Mouse (Mus musculus): ENCODE results near the gene Rps10. TPM values are rescaled to one million over a fixed set of nuclear protein-coding genes. Genes with fewer than 3 reads are reported as not detected.
"Not testable (repeated sequence)": the region's sequence is repeated elsewhere in the genome, so short reads cannot be mapped to it uniquely, and the experiment has no call there.

Rps10 gene
- polyA plus RNA-seq, 1 experiment from 2014 or later, result 594 TPM

GRCm38 (mm10) chr17:27642491-27643062, 6.1 kb upstream of the Rps10 start:
- no peaks in the 10 kb centered on the region for H3K9me3 ChIP-seq
- no peaks in the 10 kb centered on the region for H3K36me3 ChIP-seq
- peaks cover 19% of the 10 kb centered on the region for H3K4me1 ChIP-seq (replicated peaks)
- 1% methylated on average over 12 of the region's 12 CpGs for WGBS
- H3K4me3 ChIP-seq, result peak overlapping the region; percentile 7; the same call in 1 of the 2 replicates
- peak overlapping the region; percentile 55 for H3K9ac ChIP-seq
- H3K27me3 ChIP-seq, result no peaks in the 10 kb centered on the region
- ATAC-seq (ENCODE audit: low read depth), result peak; percentile 91
- peak overlapping the region; percentile 41 for H3K4me2 ChIP-seq
- H3K27ac ChIP-seq (replicated peaks), result peak overlapping the region; percentile 91

GRCm38 (mm10) chr17:27639851-27640250, 3.4 kb upstream of the Rps10 start:
- not testable (repeated sequence) for H3K9me3 ChIP-seq; H3K27ac ChIP-seq (replicated peaks); H3K4me3 ChIP-seq; H3K4me2 ChIP-seq; ATAC-seq (ENCODE audit: low read depth); H3K9ac ChIP-seq; H3K36me3 ChIP-seq; H3K27me3 ChIP-seq
- H3K4me1 ChIP-seq (replicated peaks), result peaks cover 37% of the 10 kb centered on the region
- 93% methylated on average over 6 of the region's 6 CpGs for WGBS

- no peaks in the 10 kb centered on the region for H3K27me3 ChIP-seq
- no peak overlapping the region for H3K9ac ChIP-seq
- H3K9me3 ChIP-seq, result no peaks in the 10 kb centered on the region
- no peak overlapping the region for H3K4me3 ChIP-seq
- ATAC-seq (ENCODE audit: low read depth), result no peak
- no peak overlapping the region for H3K27ac ChIP-seq (replicated peaks)
- peaks cover 44% of the 10 kb centered on the region for H3K4me1 ChIP-seq (replicated peaks)
- H3K4me2 ChIP-seq, result no peak overlapping the region
- H3K36me3 ChIP-seq, result no peaks in the 10 kb centered on the region
- WGBS, result 79% methylated on average over 20 of the region's 20 CpGs
These were observed 2.5 kb upstream of the Rps10 start for GRCm38 (mm10) chr17:27638921-27639332.

DNA sequence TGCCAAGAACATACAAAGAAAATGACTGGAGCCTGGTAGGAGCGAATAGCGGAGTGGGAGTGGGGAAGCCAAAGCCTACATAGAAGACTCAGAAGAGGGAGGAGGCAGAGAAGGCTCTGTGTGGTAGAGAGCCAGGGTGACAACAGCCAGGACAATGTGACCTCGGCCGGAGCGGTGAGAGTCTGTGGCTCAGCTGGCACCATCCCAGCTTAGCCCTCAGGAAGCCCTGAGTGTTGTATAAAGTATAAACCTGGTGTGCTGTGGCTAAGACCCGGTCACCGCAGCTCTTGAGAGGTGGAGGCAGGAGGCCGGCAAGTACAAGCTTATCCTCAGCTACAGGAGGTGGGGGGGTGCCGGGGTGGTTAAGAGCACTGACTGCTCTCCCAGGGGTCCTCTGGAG, 864 bp upstream of the Rps10 start:
- Histone ChIP-seq H3K27me3 (no peaks in the 10 kb centered on the region), H3K9me3 (no peaks in the 10 kb centered on the region), H3K4me3 (no peak overlapping the region), H3K9ac (0 out of 2 replicates have a peak overlapping the region, but pooled peaks have one; percentile 17), H3K4me2 (no peak overlapping the region), H3K36me3 (peaks cover 13% of the 10 kb centered on the region), H3K4me1 (replicated peaks) (peaks cover 43% of the 10 kb centered on the region), H3K27ac (replicated peaks) (0 out of 2 replicates have a peak overlapping the region, but pooled peaks have one; percentile 28)
- WGBS, result 45% methylated on average over 9 of the region's 9 CpGs
- no peak for ATAC-seq (ENCODE audit: low read depth)

DNA sequence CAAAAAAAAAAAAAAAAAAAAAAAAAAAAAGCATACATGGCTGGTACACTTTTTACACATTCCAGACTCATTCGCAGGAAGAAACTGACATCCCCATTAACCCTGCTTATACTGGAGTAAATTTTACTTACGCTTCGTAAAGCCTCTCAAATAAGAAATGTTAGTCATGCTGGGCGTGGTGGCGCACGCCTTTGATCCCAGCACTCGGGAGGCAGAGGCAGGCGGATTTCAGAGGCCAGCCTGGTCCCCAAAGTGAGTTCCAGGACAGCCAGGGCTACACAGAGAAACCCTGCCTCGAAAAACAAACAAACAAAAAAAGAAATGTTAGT, 930 bp downstream of the Rps10 start:
- H3K4me1 ChIP-seq (replicated peaks), result peaks cover 49% of the 10 kb centered on the region
- peaks cover 31% of the 10 kb centered on the region for H3K36me3 ChIP-seq
- peak overlapping the region; percentile 93 for H3K27ac ChIP-seq (replicated peaks)
- H3K9me3 ChIP-seq; ATAC-seq (ENCODE audit: low read depth); H3K27me3 ChIP-seq: not testable (repeated sequence)
- peak overlapping the region; percentile 89 for H3K9ac ChIP-seq
- peak overlapping the region; percentile 70 for H3K4me3 ChIP-seq
- WGBS, result 34% methylated on average over 9 of the region's 9 CpGs
- H3K4me2 ChIP-seq, result peak overlapping the region; percentile 97

DNA sequence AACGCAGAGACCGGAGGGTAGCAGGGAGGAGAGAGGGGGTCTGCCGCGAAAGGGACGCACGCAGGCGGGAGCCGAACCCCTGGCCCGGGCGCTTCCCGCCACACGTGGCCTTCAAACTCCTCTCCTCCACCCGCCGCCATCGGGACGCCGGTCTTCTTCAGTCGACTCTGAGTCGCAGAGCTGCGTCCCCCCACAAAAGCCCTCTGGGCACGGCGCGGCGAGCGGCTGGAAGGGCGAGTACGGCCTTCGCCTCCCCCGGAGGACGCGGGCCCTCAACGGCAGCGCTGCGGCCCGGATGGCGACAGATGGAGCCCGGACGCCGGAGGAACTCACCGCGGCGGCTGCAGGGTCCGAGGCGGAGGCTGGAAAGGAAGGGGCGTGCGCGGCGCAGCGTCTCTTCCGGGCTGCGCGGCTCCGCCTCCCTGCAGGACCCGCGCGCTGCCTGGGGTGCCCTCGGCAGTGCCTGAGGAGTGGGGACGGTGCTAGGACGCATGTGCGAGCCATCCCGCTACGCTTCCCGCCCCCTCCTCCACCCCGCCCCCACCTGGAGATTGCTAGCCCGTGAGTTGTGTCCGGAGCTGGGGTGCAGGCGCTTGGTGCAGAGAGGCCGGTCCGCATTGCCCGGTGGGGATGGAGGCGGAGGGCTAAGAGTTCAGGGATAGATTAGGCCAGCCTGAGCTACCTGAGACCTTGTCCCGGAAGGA, 1.4 kb downstream of the Rps10 start, which contains the start of gene RPS10-NUDT3:
Gene RPS10-NUDT3 (minus strand): TSS at position 352 of the 704 bp plus-strand sequence.
- Histone ChIP-seq H3K9me3 (no peaks in the 10 kb centered on the region), H3K36me3 (peaks cover 36% of the 10 kb centered on the region), H3K9ac (peak within 1 kb of the TSS; percentile 89), H3K4me3 (peak within 1 kb of the TSS; percentile 70), H3K4me1 (replicated peaks) (peaks cover 49% of the 10 kb centered on the region), H3K27ac (replicated peaks) (peak within 1 kb of the TSS; percentile 93), H3K27me3 (no peaks in the 10 kb centered on the region), H3K4me2 (peak within 1 kb of the TSS; percentile 97)
- peak; percentile 98 for ATAC-seq (ENCODE audit: low read depth)
- under 1% methylated on average over 72 of the region's 72 CpGs for WGBS

DNA sequence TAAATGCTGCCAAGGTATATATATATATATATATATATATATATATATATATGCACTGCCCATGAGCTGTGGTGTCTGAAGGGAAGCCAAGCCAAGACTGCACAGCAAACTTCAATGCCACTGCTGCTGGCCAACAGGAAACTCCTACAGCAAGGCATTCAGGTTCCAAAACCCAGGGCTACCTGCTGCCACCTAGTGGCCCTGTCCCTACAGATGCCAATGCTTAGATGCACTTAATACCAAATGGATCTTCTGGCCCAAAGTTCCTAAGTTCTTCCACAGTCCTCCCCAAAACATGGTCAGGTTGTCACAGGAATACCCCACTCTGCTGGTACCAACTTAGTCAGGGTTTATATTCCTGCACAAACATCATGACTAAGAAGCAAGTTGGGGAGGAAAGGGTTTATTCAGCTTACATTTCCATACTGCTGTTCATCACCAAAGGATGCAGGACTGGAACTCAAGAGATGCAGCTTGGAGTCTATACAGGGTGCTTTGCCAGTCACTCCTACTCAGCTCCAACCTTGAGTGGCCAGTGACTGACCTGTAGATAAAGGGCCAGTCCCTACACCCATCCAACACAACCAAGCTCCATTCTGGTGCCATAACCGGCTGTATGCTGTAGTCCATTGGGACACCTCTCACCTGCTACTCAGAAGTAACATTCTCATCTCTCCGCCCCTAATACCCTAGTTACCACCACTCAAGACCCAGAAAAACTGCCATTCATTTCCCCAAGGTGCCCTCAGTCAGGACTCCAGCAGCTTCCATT, 7.0 kb downstream of the Rps10 start:
- no peak for ATAC-seq (ENCODE audit: low read depth)
- Histone ChIP-seq H3K36me3 (peaks cover 40% of the 10 kb centered on the region), H3K27me3 (no peaks in the 10 kb centered on the region), H3K4me2 (no peak overlapping the region), H3K9ac (no peak overlapping the region), H3K27ac (replicated peaks) (no peak overlapping the region), H3K9me3 (no peaks in the 10 kb centered on the region), H3K4me1 (replicated peaks) (peaks cover 32% of the 10 kb centered on the region), H3K4me3 (no peak overlapping the region)
- WGBS, result 58% methylated on average over 2 of the region's 2 CpGs

DNA sequence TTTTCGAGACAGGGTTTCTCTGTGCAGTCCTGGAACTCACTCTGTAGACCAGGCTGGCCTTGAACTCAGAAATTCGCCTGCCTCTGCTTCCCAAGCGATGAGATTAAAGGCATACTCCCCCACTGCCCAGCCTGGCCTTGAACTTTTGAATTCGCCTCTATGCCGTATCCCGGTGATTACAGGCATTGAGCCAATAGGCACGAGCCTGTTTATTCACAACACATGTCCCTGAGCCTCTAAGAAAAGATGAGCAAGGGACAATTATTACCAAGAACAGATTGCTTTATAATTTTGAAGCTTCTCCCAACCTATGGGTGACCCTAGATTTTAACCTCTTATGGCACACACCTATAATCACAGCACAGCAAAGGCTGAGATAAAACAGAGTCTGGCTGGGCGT, 8.1 kb downstream of the Rps10 start:
- Histone ChIP-seq H3K36me3 (peaks cover 38% of the 10 kb centered on the region), H3K9ac (no peak overlapping the region), H3K27ac (replicated peaks) (no peak overlapping the region), H3K4me3 (no peak overlapping the region), H3K4me2 (no peak overlapping the region), H3K4me1 (replicated peaks) (peaks cover 30% of the 10 kb centered on the region), H3K27me3 (no peaks in the 10 kb centered on the region), H3K9me3 (no peaks in the 10 kb centered on the region)
- no peak for ATAC-seq (ENCODE audit: low read depth)
- 91% methylated on average over 8 of the region's 8 CpGs for WGBS

DNA sequence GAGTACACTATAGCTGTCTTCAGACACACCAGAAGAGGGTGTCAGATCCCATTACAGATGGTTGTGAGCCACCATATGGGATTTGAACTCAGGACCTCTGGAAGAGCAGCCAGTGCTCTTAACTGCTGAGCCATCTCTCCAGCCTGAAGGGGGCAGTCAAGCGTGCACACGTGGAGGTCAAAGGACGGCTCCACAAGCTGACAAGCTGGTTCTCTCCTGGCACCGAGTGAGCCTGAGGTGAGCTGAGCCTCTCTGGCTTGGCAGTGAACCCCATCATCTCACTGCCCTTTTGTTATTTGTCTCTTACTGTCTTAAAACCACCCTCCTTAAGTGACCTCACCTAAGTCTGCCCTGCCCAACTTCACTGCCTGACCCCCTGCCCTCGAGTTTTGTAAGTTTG, 9.0 kb downstream of the Rps10 start:
- H3K27ac ChIP-seq (replicated peaks), result no peak overlapping the region
- peaks cover 29% of the 10 kb centered on the region for H3K36me3 ChIP-seq
- no peaks in the 10 kb centered on the region for H3K27me3 ChIP-seq
- 54% methylated on average over 5 of the region's 5 CpGs for WGBS
- no peak for ATAC-seq (ENCODE audit: low read depth)
- H3K9ac ChIP-seq, result no peak overlapping the region
- H3K4me1 ChIP-seq (replicated peaks), result peaks cover 21% of the 10 kb centered on the region
- H3K4me3 ChIP-seq, result no peak overlapping the region
- H3K9me3 ChIP-seq, result no peaks in the 10 kb centered on the region
- no peak overlapping the region for H3K4me2 ChIP-seq

- Histone ChIP-seq H3K9me3 (no peaks in the 10 kb centered on the region), H3K9ac (no peak overlapping the region), H3K4me1 (replicated peaks) (peaks cover 13% of the 10 kb centered on the region), H3K36me3 (peaks cover 21% of the 10 kb centered on the region), H3K27me3 (no peaks in the 10 kb centered on the region), H3K4me2 (no peak overlapping the region), H3K4me3 (no peak overlapping the region), H3K27ac (replicated peaks) (0 out of 2 replicates have a peak overlapping the region, but pooled peaks have one; percentile 18)
- ATAC-seq (ENCODE audit: low read depth), result peak; percentile 15; the same call in 1 of the 2 replicates
- WGBS, result 15% methylated on average over 5 of the region's 5 CpGs
These were observed 9.8 kb downstream of the Rps10 start for GRCm38 (mm10) chr17:27626681-27627080.

DNA sequence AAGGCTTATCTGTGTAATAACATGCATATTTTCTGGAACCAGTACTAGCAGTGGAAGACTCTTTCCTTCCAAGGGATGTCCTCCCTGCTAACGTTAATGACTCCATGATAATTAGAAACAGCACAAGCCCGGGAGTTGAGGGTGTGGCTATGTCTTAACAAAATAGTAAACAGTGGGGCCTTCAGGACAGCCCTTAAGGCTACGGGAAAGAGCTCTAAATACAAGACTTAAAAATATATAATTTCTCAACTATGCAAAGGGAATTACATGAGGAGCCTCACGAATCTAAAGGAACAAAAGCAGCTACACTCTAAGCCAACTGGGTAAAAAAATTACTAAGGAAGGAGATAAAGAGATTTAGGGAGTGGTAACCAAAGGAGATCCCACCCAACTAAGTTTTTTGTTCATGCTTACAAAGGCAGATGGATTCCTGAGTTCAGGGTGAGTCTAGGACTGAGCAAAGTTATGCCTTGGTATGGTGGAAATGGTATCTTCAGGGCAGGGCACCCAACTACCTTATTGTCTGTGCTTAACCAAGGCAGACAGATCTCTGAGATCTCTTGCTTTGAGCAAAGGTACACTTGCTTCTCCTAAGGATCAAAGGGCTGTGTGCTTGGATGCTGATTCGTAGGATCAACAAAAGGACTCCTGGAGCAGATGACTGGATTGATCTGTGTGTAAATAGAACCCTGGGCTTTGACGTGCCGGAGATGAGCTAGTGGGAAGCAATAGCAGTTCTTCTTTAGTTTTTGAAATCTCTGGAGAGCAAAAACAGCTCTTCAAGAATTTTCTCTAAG, 10.8 kb downstream of the Rps10 start:
- no peaks in the 10 kb centered on the region for H3K9me3 ChIP-seq
- no peak overlapping the region for H3K27ac ChIP-seq (replicated peaks)
- no peak overlapping the region for H3K4me2 ChIP-seq
- peaks cover 23% of the 10 kb centered on the region for H3K4me1 ChIP-seq (replicated peaks)
- 49% methylated on average over 7 of the region's 7 CpGs for WGBS
- H3K36me3 ChIP-seq, result peaks cover 11% of the 10 kb centered on the region
- no peak overlapping the region for H3K9ac ChIP-seq
- H3K4me3 ChIP-seq, result no peak overlapping the region
- H3K27me3 ChIP-seq, result no peaks in the 10 kb centered on the region
- no peak for ATAC-seq (ENCODE audit: low read depth)
